Mouse (Mus musculus) MEL (cell line): ENCODE data around the gene Olfr827.

Source experiments
- BHLHE40 ChIP-seq: IDR thresholded peaks from 2 replicates; pipeline ENCODE4 v1.6.1; 2012; ENCODE audit warnings: low read depth, mild to moderate bottlenecking, inconsistent platforms, low read length, improper control_type of control experiment, borderline replicate concordance
- CTCF ChIP-seq, 3 experiments: IDR thresholded peaks in 2 of 3; conservative IDR thresholded peaks in 1 of 3; 2 replicates each; pipeline ENCODE4 v1.5.1; 2011 to 2012; ENCODE audit warnings: low read length in 3 of 3, low read depth in 2 of 3, mild to moderate bottlenecking in 2 of 3, improper control_type of control experiment in 1 of 3, inconsistent platforms in 1 of 3, mixed read lengths in 1 of 3, moderate library complexity in 1 of 3; ENCODE audit not compliant: control insufficient read depth in 1 of 3, insufficient read depth in 1 of 3, poor library complexity in 1 of 3, severe bottlenecking in 1 of 3
- EP300 ChIP-seq, 2 experiments: IDR thresholded peaks; 2 replicates each; pipeline ENCODE4 v1.6.1; 2011; ENCODE audit warnings: improper control_type of control experiment in 2 of 2, low read length in 2 of 2, low read depth in 1 of 2, mild to moderate bottlenecking in 1 of 2
- KAT2A ChIP-seq: conservative IDR thresholded peaks from 2 replicates; pipeline ENCODE4 v1.6.1; 2012; ENCODE audit warnings: low read depth, low read length, improper control_type of control experiment, inconsistent platforms
- MAFK ChIP-seq: IDR thresholded peaks from 2 replicates; pipeline ENCODE4 v1.6.1; 2011; ENCODE audit warnings: low read depth, mild to moderate bottlenecking, low read length, improper control_type of control experiment, borderline replicate concordance
- POLR2A ChIP-seq, 2 experiments: IDR thresholded peaks; 2 replicates each; pipeline ENCODE4 v1.6.1; 2011 to 2012; ENCODE audit warnings: low read length in 2 of 2, mild to moderate bottlenecking in 2 of 2, control low read depth in 1 of 2, improper control_type of control experiment in 1 of 2, low read depth in 1 of 2, moderate library complexity in 1 of 2; ENCODE audit not compliant: control insufficient read depth in 1 of 2, insufficient read depth in 1 of 2, poor library complexity in 1 of 2
- POLR2AphosphoS2 ChIP-seq: IDR thresholded peaks from 2 replicates; pipeline ENCODE4 v1.6.1; 2011; ENCODE audit warnings: low read length, improper control_type of control experiment
- RAD21 ChIP-seq: IDR thresholded peaks from 2 replicates; pipeline ENCODE4 v1.6.1; 2011; ENCODE audit warnings: mild to moderate bottlenecking, low read depth, low read length, improper control_type of control experiment
- SIN3A ChIP-seq: IDR thresholded peaks from 2 replicates; pipeline ENCODE4 v1.6.1; 2012; ENCODE audit warnings: low read length, improper control_type of control experiment, inconsistent platforms

DNA sequence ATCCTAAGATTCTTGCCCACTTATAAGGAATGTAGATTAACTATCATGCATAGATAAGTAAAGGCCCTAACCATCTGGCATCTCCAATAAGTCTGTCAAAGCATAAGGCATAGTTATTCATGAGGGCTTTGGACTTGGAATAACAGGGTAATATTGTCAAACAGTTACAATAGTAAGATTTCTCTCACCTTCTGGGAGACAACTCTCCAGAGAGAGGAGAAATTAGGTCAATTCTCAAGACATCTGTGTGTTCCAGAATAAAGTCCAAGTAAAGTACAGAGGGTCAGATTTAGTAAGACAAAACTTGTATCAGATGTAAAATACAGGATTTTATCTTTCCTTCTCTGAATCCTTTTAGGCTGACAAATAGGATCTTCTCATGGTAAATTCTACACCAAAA, 47.5 kb downstream of the Olfr827 start, which contains the start of gene Olfr825:
- TF ChIP-seq POLR2AphosphoS2 = no peak
- TF ChIP-seq CTCF (IDR thresholded peaks at IDR 0.05 in 2 of 3, conservative IDR thresholded peaks at IDR 0.05 in 1 of 3; ENCODE audit: control insufficient read depth in 1 of 3, insufficient read depth in 1 of 3, low read depth in 2 of 3, low read length in 3 of 3, poor library complexity in 1 of 3, severe bottlenecking in 1 of 3) = no peak
- no peak for TF ChIP-seq BHLHE40
- TF ChIP-seq KAT2A = no peak
- no peak for TF ChIP-seq SIN3A
- TF ChIP-seq MAFK = no peak
- no peak for TF ChIP-seq EP300 (IDR thresholded peaks at IDR 0.05; ENCODE audit: low read depth in 1 of 2, low read length in 2 of 2)
- no peak for TF ChIP-seq POLR2A (IDR thresholded peaks at IDR 0.05; ENCODE audit: control insufficient read depth in 1 of 2, insufficient read depth in 1 of 2, low read depth in 1 of 2, low read length in 2 of 2, poor library complexity in 1 of 2)
- TF ChIP-seq RAD21 = no peak
